Mouse (Mus musculus) hindbrain, embryonic 15.5 days (tissue): Measurements from ENCODE around the gene Olfr522. TPM values are rescaled to one million over a fixed set of nuclear protein-coding genes. Genes with fewer than 3 reads are reported as not detected.
A peak's percentile ranks its signal among the peaks of the same experiment; 100 is the strongest.
"Not testable (repeated sequence)": the region's sequence is repeated elsewhere in the genome, so short reads cannot be mapped to it uniquely, and the experiment has no call there.

Source experiments
- ATAC-seq: fragments of 200-750 bp; cut with Nextera tagmentation; 2 replicates; pipeline ENCODE4 v1.8.0; 2017; ENCODE audit warnings: low read depth, moderate number of reproducible peaks, moderate TSS enrichment; ENCODE audit not compliant: low FRiP score
- H3K27ac ChIP-seq: fragments of 300-500 bp; sonication (generic); replicated peaks from 2 replicates; pipeline ENCODE4 v1.5.1; 2015; ENCODE audit warnings: mild to moderate bottlenecking, inconsistent platforms
- H3K27me3 ChIP-seq: fragments of 300-500 bp; sonication (generic); 2 replicates; pipeline ENCODE4 v1.6.1; 2015; ENCODE audit warnings: control low read depth, inconsistent platforms
- H3K36me3 ChIP-seq: fragments of 300-500 bp; sonication (generic); 2 replicates; pipeline ENCODE4 v1.6.1; 2015; ENCODE audit warnings: control low read depth, inconsistent platforms
- H3K4me1 ChIP-seq: fragments of 300-500 bp; sonication (generic); replicated peaks from 2 replicates; pipeline ENCODE4 v1.6.1; 2015; ENCODE audit warnings: control low read depth, inconsistent platforms
- H3K4me2 ChIP-seq: fragments of 300-500 bp; sonication (generic); 2 replicates; pipeline ENCODE4 v1.6.1; 2015; ENCODE audit warnings: moderate library complexity, mild to moderate bottlenecking, inconsistent platforms
- H3K4me3 ChIP-seq: fragments of 300-500 bp; sonication (generic); 2 replicates; pipeline ENCODE4 v1.5.1; 2015; ENCODE audit warnings: mild to moderate bottlenecking, inconsistent platforms
- H3K9ac ChIP-seq: fragments of 300-500 bp; sonication (generic); 2 replicates; pipeline ENCODE4 v1.6.1; 2015; ENCODE audit warnings: inconsistent platforms
- H3K9me3 ChIP-seq: fragments of 300-500 bp; sonication (generic); 2 replicates; pipeline ENCODE4 v1.6.1; 2016; ENCODE audit warnings: control low read depth, inconsistent platforms
- WGBS: fragments of 180-500 bp; shearing (Covaris S2); methylation state at CpG from one replicate; pipeline ENCODE4 v1.1.7; 2015; 5-methylcytosine and 5-hydroxymethylcytosine counted together
- polyA plus RNA-seq: library from polyadenylated mRNA; unstranded; fragments of >200 nt; fragmentation: Nextera tagmentation; extraction: Ambion mirVana; gene quantifications from 2 replicates; pipeline ENCODE4 v1.2.1, GENCODE M21; 2015

Olfr522 gene
- polyA plus RNA-seq, 1 experiment from 2014 or later: not detected

GRCm38 (mm10) chr7:140154218-140154927, 10.2 kb downstream of the Olfr522 start, which contains the start of gene Sprn:
Gene Sprn, minus strand, starts transcription at chr7:140154877.
- WGBS: 3% methylated on average over 28 of the region's 28 CpGs
- ATAC-seq: peak; percentile 83

GRCm38 (mm10) chr7:140153829-140154217, 10.7 kb downstream of the Olfr522 start:
- Histone ChIP-seq H3K27ac (peak overlapping the region; percentile 85), H3K4me3 (peak overlapping the region; percentile 49), H3K4me1 (peaks cover 25% of the 10 kb centered on the region), H3K27me3 (no peaks in the 10 kb centered on the region), H3K9ac (peak overlapping the region; percentile 54), H3K9me3 (no peaks in the 10 kb centered on the region), H3K36me3 (no peaks in the 10 kb centered on the region), H3K4me2 (peak overlapping the region; percentile 87)
- 21% methylated on average over 4 of the region's 4 CpGs for WGBS
- ATAC-seq: peak; percentile 36

More at GRCm38 (mm10) chr7:140154218-140154927, 10.2 kb downstream of the Olfr522 start, which contains the start of gene Sprn:
- H3K9ac ChIP-seq: peak within 1 kb of the TSS; percentile 54
- peak within 1 kb of the TSS; percentile 87 for H3K4me2 ChIP-seq
- no peaks in the 10 kb centered on the region for H3K9me3 ChIP-seq
- H3K4me1 ChIP-seq: peaks cover 25% of the 10 kb centered on the region
- peak within 1 kb of the TSS; percentile 49 for H3K4me3 ChIP-seq
- H3K27me3 ChIP-seq: no peaks in the 10 kb centered on the region
- peak within 1 kb of the TSS; percentile 85 for H3K27ac ChIP-seq
- no peaks in the 10 kb centered on the region for H3K36me3 ChIP-seq

- H3K4me1 ChIP-seq: peaks cover 25% of the 10 kb centered on the region
- no peaks in the 10 kb centered on the region for H3K27me3 ChIP-seq
- H3K9ac ChIP-seq: peak overlapping the region; percentile 54
- 4% methylated on average over 28 of the region's 28 CpGs for WGBS
- H3K9me3 ChIP-seq: no peaks in the 10 kb centered on the region
- peak overlapping the region; percentile 87 for H3K4me2 ChIP-seq
- H3K27ac ChIP-seq: peak overlapping the region; percentile 85
- ATAC-seq: peak; percentile 31
- peak overlapping the region; percentile 49 for H3K4me3 ChIP-seq
- H3K36me3 ChIP-seq: no peaks in the 10 kb centered on the region
Measured at GRCm38 (mm10) chr7:140153383-140153782, 11.2 kb downstream of the Olfr522 start.

GRCm38 (mm10) chr7:140144550-140144949, 20.0 kb downstream of the Olfr522 start:
- WGBS: 84% methylated on average over 4 of the region's 4 CpGs
- no peak overlapping the region for H3K4me3 ChIP-seq
- no peak for ATAC-seq
- no peaks in the 10 kb centered on the region for H3K4me1 ChIP-seq
- no peaks in the 10 kb centered on the region for H3K9me3 ChIP-seq
- no peak overlapping the region for H3K9ac ChIP-seq
- H3K27ac ChIP-seq: no peak overlapping the region
- no peak overlapping the region for H3K4me2 ChIP-seq
- H3K36me3 ChIP-seq: no peaks in the 10 kb centered on the region
- H3K27me3 ChIP-seq: peaks cover 1% of the 10 kb centered on the region; the same call in 1 of the 2 replicates

GRCm38 (mm10) chr7:140141350-140141749, 23.2 kb downstream of the Olfr522 start:
- no peaks in the 10 kb centered on the region for H3K36me3 ChIP-seq
- no peak overlapping the region for H3K4me3 ChIP-seq
- ATAC-seq: no peak
- no peak overlapping the region for H3K4me2 ChIP-seq
- WGBS: 7% methylated on average over 14 of the region's 14 CpGs
- H3K9ac ChIP-seq: no peak overlapping the region
- no peak overlapping the region for H3K27ac ChIP-seq
- peaks cover 17% of the 10 kb centered on the region for H3K4me1 ChIP-seq
- H3K9me3 ChIP-seq: no peaks in the 10 kb centered on the region
- H3K27me3 ChIP-seq: peaks cover 4% of the 10 kb centered on the region; the same call in 1 of the 2 replicates

- Histone ChIP-seq H3K4me2 (peak overlapping the region; percentile 93), H3K27ac (peak overlapping the region; percentile 92), H3K4me3 (peak overlapping the region; percentile 90), H3K36me3 (no peaks in the 10 kb centered on the region), H3K27me3 (peaks cover 4% of the 10 kb centered on the region; the same call in 1 of the 2 replicates), H3K9ac (peak overlapping the region; percentile 90), H3K9me3 (no peaks in the 10 kb centered on the region), H3K4me1 (peaks cover 17% of the 10 kb centered on the region)
- ATAC-seq: no peak
- under 1% methylated on average over 8 of the region's 8 CpGs for WGBS
Measured at GRCm38 (mm10) chr7:140138021-140138310, 26.6 kb downstream of the Olfr522 start.

- WGBS: 1% methylated on average over 39 of the region's 39 CpGs
- peak; percentile 97 for ATAC-seq
- peak within 1 kb of the TSS; percentile 93 for H3K4me2 ChIP-seq
- peak within 1 kb of the TSS; percentile 90 for H3K9ac ChIP-seq
- no peaks in the 10 kb centered on the region for H3K9me3 ChIP-seq
- peaks cover 4% of the 10 kb centered on the region; the same call in 1 of the 2 replicates for H3K27me3 ChIP-seq
- H3K4me3 ChIP-seq: peak within 1 kb of the TSS; percentile 90
- peak within 1 kb of the TSS; percentile 92 for H3K27ac ChIP-seq
- H3K4me1 ChIP-seq: peaks cover 17% of the 10 kb centered on the region
- H3K36me3 ChIP-seq: no peaks in the 10 kb centered on the region
Measured at GRCm38 (mm10) chr7:140137135-140138020, 27.2 kb downstream of the Olfr522 start, which contains the start of gene Mtg1. Gene Mtg1, plus strand, starts transcription at chr7:140137564.

GRCm38 (mm10) chr7:140135106-140135770, 29.3 kb downstream of the Olfr522 start:
- no peak overlapping the region for H3K4me3 ChIP-seq
- H3K27me3 ChIP-seq: peaks cover 4% of the 10 kb centered on the region; the same call in 1 of the 2 replicates
- H3K4me1 ChIP-seq: peaks cover 17% of the 10 kb centered on the region
- H3K9me3 ChIP-seq: no peaks in the 10 kb centered on the region
- H3K4me2 ChIP-seq: no peak overlapping the region
- no peak overlapping the region for H3K27ac ChIP-seq
- H3K36me3 ChIP-seq: 0 out of 2 replicates have a peak, but pooled peaks cover 7% of the 10 kb centered on the region
- ATAC-seq: no peak
- 85% methylated on average over 5 of the region's 5 CpGs for WGBS
- no peak overlapping the region for H3K9ac ChIP-seq

- 92% methylated on average over 7 of the region's 7 CpGs for WGBS
- not testable (repeated sequence) for H3K4me2 ChIP-seq
Measured at GRCm38 (mm10) chr7:140134033-140134432, 30.5 kb downstream of the Olfr522 start.

GRCm38 (mm10) chr7:140132184-140132583, 32.4 kb downstream of the Olfr522 start:
- not testable (repeated sequence) for ATAC-seq, H3K4me3 ChIP-seq, H3K9me3 ChIP-seq, H3K27ac ChIP-seq, H3K27me3 ChIP-seq, H3K9ac ChIP-seq, H3K4me1 ChIP-seq, H3K4me2 ChIP-seq
- H3K36me3 ChIP-seq: 0 out of 2 replicates have a peak, but pooled peaks cover 10% of the 10 kb centered on the region
- WGBS: 92% methylated on average over 7 of the region's 7 CpGs

More at GRCm38 (mm10) chr7:140134033-140134432, 30.5 kb downstream of the Olfr522 start:
- not testable (repeated sequence) for H3K9me3 ChIP-seq, H3K27ac ChIP-seq, H3K9ac ChIP-seq, ATAC-seq, H3K27me3 ChIP-seq, H3K4me3 ChIP-seq
- peaks cover 17% of the 10 kb centered on the region for H3K4me1 ChIP-seq
- H3K36me3 ChIP-seq: 0 out of 2 replicates have a peak, but pooled peaks cover 10% of the 10 kb centered on the region

GRCm38 (mm10) chr7:140127911-140128310, 36.7 kb downstream of the Olfr522 start:
- H3K27ac ChIP-seq: no peak overlapping the region
- 0 out of 2 replicates have a peak, but pooled peaks cover 10% of the 10 kb centered on the region for H3K36me3 ChIP-seq
- peaks cover 10% of the 10 kb centered on the region; the same call in 1 of the 2 replicates for H3K4me1 ChIP-seq
- H3K4me2 ChIP-seq: no peak overlapping the region
- no peak for ATAC-seq
- H3K27me3 ChIP-seq: no peaks in the 10 kb centered on the region
- 95% methylated on average over 2 of the region's 2 CpGs for WGBS
- no peak overlapping the region for H3K4me3 ChIP-seq
- no peaks in the 10 kb centered on the region for H3K9me3 ChIP-seq
- H3K9ac ChIP-seq: no peak overlapping the region
